Mouse (Mus musculus) spleen, embryonic (tissue): ENCODE results near the gene Tmem179.

ENCODE experiments used
- CTCF ChIA-PET: fragments of 350-600 bp; sonication (Branson Sonifier 250); formaldehyde crosslinking; loops from one replicate; lab custom pipeline; 2022; lab: Charles Lee

The Tmem179 gene

GRCm38 (mm10) chr12:112464516-112464915 lies 52.0 kb downstream of the Tmem179 start:
- CTCF ChIA-PET = no interaction called here

- CTCF ChIA-PET = no interaction called here
Observed at GRCm38 (mm10) chr12:112463750-112464444, 52.6 kb downstream of the Tmem179 start.

DNA sequence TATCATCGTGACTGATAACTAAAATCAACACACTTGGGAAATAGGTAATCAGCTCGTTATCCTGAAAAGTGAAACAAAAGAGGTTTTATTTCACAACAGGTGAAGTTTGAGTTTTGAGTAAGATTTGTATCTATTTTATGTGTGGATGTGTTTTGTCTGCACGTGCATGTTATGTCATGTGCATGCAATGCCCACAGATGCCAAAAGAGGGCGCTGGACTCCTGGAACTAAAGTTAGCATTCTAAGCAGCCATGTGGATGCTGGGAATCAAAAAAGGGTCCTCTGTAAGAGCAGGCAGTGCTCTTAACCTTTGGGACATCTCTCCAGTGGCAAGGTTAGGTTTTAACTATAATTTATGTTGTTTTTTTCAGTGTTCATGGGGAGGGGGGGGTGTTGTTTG lies 53.3 kb downstream of the Tmem179 start:
- CTCF ChIA-PET = no interaction called here

GRCm38 (mm10) chr12:112462423-112462822 lies 54.1 kb downstream of the Tmem179 start:
- CTCF ChIA-PET = no interaction called here

- CTCF ChIA-PET = no interaction called here
Observed at GRCm38 (mm10) chr12:112457839-112458238, 58.7 kb downstream of the Tmem179 start.

DNA sequence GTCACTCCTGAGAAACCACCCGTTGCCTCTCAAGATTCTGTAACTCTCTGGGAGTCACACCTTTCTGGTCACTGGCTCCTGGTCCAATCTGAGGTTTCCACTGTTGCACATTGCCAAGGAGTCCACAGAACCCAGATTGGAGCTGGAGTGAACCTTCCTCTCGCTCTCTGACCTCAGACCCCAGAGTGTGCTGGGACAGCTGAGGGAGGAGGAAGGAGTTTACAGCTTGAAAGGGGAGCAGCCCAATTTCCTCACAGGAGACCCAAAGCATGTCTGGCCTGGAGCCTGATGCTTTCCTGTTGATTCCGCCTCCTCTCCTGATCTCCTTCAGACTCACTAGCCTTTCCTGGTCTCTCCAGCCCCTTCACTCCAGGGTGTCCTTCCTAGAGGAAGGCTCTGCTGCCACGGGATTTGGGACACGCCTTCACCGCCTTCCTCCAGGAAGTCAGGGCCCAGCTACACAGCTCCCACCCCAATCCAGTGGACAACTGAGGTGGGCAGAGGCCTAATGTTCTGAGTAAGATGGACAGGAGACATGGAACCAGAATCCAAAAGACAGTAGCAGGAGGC lies 60.3 kb downstream of the Tmem179 start:
- CTCF ChIA-PET = no interaction called here

DNA sequence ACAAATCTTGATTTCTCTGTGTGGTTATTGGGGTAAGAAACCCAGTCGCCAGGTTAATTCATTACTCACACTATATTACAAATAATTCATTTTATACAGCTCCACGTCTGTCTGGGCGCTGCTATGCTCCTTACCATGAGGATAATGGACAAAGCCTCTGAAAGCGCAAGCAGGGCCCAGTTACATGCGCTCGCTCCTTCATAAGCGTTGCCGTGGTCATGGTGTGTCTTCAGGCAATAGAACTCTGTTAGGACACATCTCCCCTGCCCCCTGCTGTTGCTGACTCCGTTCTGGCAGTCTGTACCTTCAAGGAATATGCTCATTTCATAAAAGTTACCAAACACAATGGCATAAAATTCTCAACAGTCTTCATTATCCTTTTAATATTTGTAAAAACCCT lies 64.7 kb downstream of the Tmem179 start:
- CTCF ChIA-PET = no interaction called here

- CTCF ChIA-PET = no interaction called here
Observed at GRCm38 (mm10) chr12:112451381-112451780, 65.2 kb downstream of the Tmem179 start.

GRCm38 (mm10) chr12:112450883-112451282 lies 65.7 kb downstream of the Tmem179 start:
- CTCF ChIA-PET = no interaction called here
